Mouse (Mus musculus) neural tube, postnatal 0 days (tissue): ENCODE measurements around the gene Vmn1r207-ps. TPM values are rescaled to one million over a fixed set of nuclear protein-coding genes. Genes with fewer than 3 reads are reported as not detected.

ENCODE experiments used
- polyA plus RNA-seq: library from polyadenylated mRNA; unstranded; fragments of >200 nt; fragmentation: Nextera tagmentation; extraction: Ambion mirVana; gene quantifications from 2 replicates; pipeline ENCODE4 v1.2.1, GENCODE M21; 2015

Vmn1r207-ps gene
- not detected in 2 replicates for polyA plus RNA-seq

DNA sequence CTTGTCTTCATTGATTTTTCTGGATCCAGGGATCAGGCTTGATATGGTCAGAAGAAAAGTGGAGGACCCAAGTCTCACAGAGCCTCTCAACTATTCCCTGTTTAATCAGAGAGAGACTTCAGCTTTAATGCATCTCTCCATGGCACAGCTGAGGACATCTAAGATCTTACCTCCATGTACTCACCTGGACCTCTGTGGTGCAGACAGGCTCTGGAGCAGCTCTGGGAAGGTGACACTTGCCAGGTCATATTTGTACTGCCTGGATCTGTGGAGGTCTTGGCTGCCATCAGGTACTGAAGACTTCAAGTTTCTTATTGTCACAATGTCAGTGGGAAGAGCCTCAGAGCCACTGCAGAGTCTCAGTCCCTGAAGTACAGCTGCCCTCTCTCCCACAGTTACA lies at the start of gene Vmn1r207-ps:
Gene Vmn1r207-ps, minus strand, starts transcription at position 101 of the 400 bp plus-strand sequence.

DNA sequence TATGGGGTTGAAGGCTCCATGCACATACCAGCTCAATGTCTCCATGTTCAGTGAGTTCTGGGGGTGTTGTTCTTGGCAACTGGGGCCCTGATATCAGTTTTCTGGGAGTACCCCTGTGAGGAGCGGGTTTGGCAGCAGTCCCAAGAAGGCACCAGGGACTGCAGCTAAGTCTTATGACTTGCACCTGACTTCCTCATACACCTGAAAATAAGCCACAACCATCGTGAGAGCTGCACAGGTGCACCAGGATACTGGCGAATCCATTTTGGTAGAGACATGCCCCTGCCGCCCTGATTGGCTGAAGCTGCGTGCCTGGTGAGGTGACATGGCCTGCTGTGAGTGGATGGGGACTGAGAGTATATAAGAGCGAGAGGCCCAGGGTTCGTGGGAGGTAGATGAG lies 47.9 kb upstream of the Vmn1r207-ps start, which contains the start of gene Vmn1r208:
Gene Vmn1r208, minus strand, starts transcription at position 101 of the 400 bp plus-strand sequence.

Other genes starting within 250 kb of the Vmn1r207-ps start
- not detected in 2 replicates for gene Vmn1r202, start 224.2 kb downstream of the Vmn1r207-ps start, polyA plus RNA-seq
- gene Vmn1r203, start 211.5 kb downstream of the Vmn1r207-ps start, polyA plus RNA-seq: not detected in 2 replicates
- not detected in 2 replicates for gene Vmn1r204, start 176.4 kb downstream of the Vmn1r207-ps start, polyA plus RNA-seq
- not detected in 2 replicates for gene Vmn1r205, start 136.6 kb downstream of the Vmn1r207-ps start, polyA plus RNA-seq
- gene Vmn1r206, start 105.4 kb downstream of the Vmn1r207-ps start, polyA plus RNA-seq: not detected in 2 replicates
- not detected in 2 replicates for gene Vmn1r208, start 47.8 kb upstream of the Vmn1r207-ps start, polyA plus RNA-seq
- 0.04 TPM in 1 of 2 replicates, not detected in the other for gene Vmn1r209, start 80.1 kb upstream of the Vmn1r207-ps start, polyA plus RNA-seq
- not detected in 2 replicates for gene Vmn1r210, start 101.7 kb upstream of the Vmn1r207-ps start, polyA plus RNA-seq
- not detected in 2 replicates for gene Vmn1r211, start 127.9 kb upstream of the Vmn1r207-ps start, polyA plus RNA-seq
- gene Vmn1r212, start 154.6 kb upstream of the Vmn1r207-ps start, polyA plus RNA-seq: not detected in 2 replicates